Mouse (Mus musculus) small intestine, adult 2 months (tissue): ENCODE measurements at regions not wholly inside any gene's neighbourhood (a gene's known extent, or its start where the extent isn't known, plus 50 kb on each side); places are given as distances from the start of the nearest gene placed in this dataset.

Source experiments
- H3K27ac ChIP-seq: fragments of 200-500 bp; 2 replicates; pipeline ENCODE4 v1.5.1; 2012; ENCODE audit warnings: low read depth, low read length, control low read depth, inconsistent platforms; ENCODE audit not compliant: insufficient read depth
- H3K27me3 ChIP-seq: fragments of 200-500 bp; 2 replicates; pipeline ENCODE4 v1.6.1; 2012; ENCODE audit warnings: mild to moderate bottlenecking, moderate library complexity, low read length, inconsistent platforms; ENCODE audit not compliant: control insufficient read depth, insufficient read depth
- H3K36me3 ChIP-seq: fragments of 200-500 bp; 2 replicates; pipeline ENCODE4 v1.6.1; 2012; ENCODE audit warnings: mild to moderate bottlenecking, low read length, control low read depth, inconsistent platforms; ENCODE audit not compliant: control insufficient read depth, insufficient read depth
- H3K4me1 ChIP-seq: fragments of 200-500 bp; 2 replicates; pipeline ENCODE4 v1.6.1; 2012; ENCODE audit warnings: low read length, inconsistent platforms, mixed read lengths; ENCODE audit not compliant: control insufficient read depth, insufficient read depth, insufficient read length
- H3K4me3 ChIP-seq: fragments of 200-500 bp; 2 replicates; pipeline ENCODE4 v1.5.1; 2012; ENCODE audit warnings: low read depth, mild to moderate bottlenecking, control low read depth, inconsistent platforms, low read length, moderate library complexity
- CTCF ChIP-seq: fragments of 200-500 bp; IDR thresholded peaks from 2 replicates; pipeline ENCODE4 v1.5.1; 2012; ENCODE audit warnings: low read depth, mild to moderate bottlenecking, control low read depth, inconsistent platforms, low read length, moderate library complexity, mixed read lengths; ENCODE audit not compliant: insufficient replicate concordance, insufficient read length; ENCODE audit errors: extremely low read depth
- POLR2A ChIP-seq: fragments of 200-500 bp; IDR thresholded peaks from 2 replicates; pipeline ENCODE4 v1.6.1; 2012; ENCODE audit warnings: low read depth, mild to moderate bottlenecking, control low read depth, inconsistent platforms, low read length, moderate library complexity
- WGBS: fragments of 180-500 bp; shearing (Covaris S2); methylation state at CpG from one replicate; pipeline ENCODE4 v1.1.7; 2018; 5-methylcytosine and 5-hydroxymethylcytosine counted together

GRCm38 (mm10) chr7:136083571-136084342 lies 367.6 kb upstream of the Mki67 start:
- 42% methylated on average over 14 of the region's 14 CpGs for WGBS
- H3K27ac ChIP-seq = no peak overlapping the region
- H3K36me3 ChIP-seq = no peaks in the 10 kb centered on the region
- no peaks in the 10 kb centered on the region for H3K27me3 ChIP-seq
- no peak for TF ChIP-seq CTCF
- TF ChIP-seq POLR2A = no peak
- H3K4me3 ChIP-seq = no peak overlapping the region
- no peaks in the 10 kb centered on the region for H3K4me1 ChIP-seq

- no peaks in the 10 kb centered on the region for H3K4me1 ChIP-seq
- H3K27me3 ChIP-seq = no peaks in the 10 kb centered on the region
- WGBS = 80% methylated on average over 6 of the region's 6 CpGs
- H3K27ac ChIP-seq = no peak overlapping the region
- H3K4me3 ChIP-seq = no peak overlapping the region
- TF ChIP-seq CTCF = no peak
- TF ChIP-seq POLR2A = no peak
- H3K36me3 ChIP-seq = no peaks in the 10 kb centered on the region
Measured at GRCm38 (mm10) chr7:136088785-136089184, 372.6 kb upstream of the Mki67 start.

- Histone ChIP-seq H3K27ac (no peak overlapping the region), H3K36me3 (no peaks in the 10 kb centered on the region), H3K27me3 (no peaks in the 10 kb centered on the region), H3K4me1 (no peaks in the 10 kb centered on the region), H3K4me3 (no peak overlapping the region)
- WGBS = 70% methylated on average over 14 of the region's 14 CpGs
- no peak for TF ChIP-seq CTCF
- TF ChIP-seq POLR2A = no peak
Measured at GRCm38 (mm10) chr7:136094681-136095360, 378.7 kb upstream of the Mki67 start.

GRCm38 (mm10) chr7:136104021-136104420 lies 387.9 kb upstream of the Mki67 start:
- Histone ChIP-seq H3K4me3 (no peak overlapping the region), H3K27ac (no peak overlapping the region), H3K4me1 (no peaks in the 10 kb centered on the region), H3K27me3 (no peaks in the 10 kb centered on the region), H3K36me3 (no peaks in the 10 kb centered on the region)
- WGBS = 79% methylated on average over 4 of the region's 4 CpGs
- TF ChIP-seq CTCF (no peak), POLR2A (no peak)

- H3K27me3 ChIP-seq = no peaks in the 10 kb centered on the region
- H3K27ac ChIP-seq = no peak overlapping the region
- H3K36me3 ChIP-seq = no peaks in the 10 kb centered on the region
- no peaks in the 10 kb centered on the region for H3K4me1 ChIP-seq
- TF ChIP-seq CTCF (no peak), POLR2A (no peak)
- 64% methylated on average over 6 of the region's 6 CpGs for WGBS
- H3K4me3 ChIP-seq = no peak overlapping the region
Measured at GRCm38 (mm10) chr7:136112163-136112562, 396.0 kb upstream of the Mki67 start.

GRCm38 (mm10) chr7:136120930-136121329 lies 404.8 kb upstream of the Mki67 start:
- WGBS = 50% methylated on average over 7 of the region's 7 CpGs
- H3K36me3 ChIP-seq = no peaks in the 10 kb centered on the region
- no peaks in the 10 kb centered on the region for H3K4me1 ChIP-seq
- H3K27me3 ChIP-seq = no peaks in the 10 kb centered on the region
- H3K4me3 ChIP-seq = no peak overlapping the region
- no peak overlapping the region for H3K27ac ChIP-seq
- TF ChIP-seq POLR2A (no peak), CTCF (no peak)

GRCm38 (mm10) chr7:136121406-136121805 lies 405.2 kb upstream of the Mki67 start:
- H3K4me3 ChIP-seq = no peak overlapping the region
- no peak overlapping the region for H3K27ac ChIP-seq
- H3K4me1 ChIP-seq = no peaks in the 10 kb centered on the region
- H3K27me3 ChIP-seq = no peaks in the 10 kb centered on the region
- TF ChIP-seq POLR2A (no peak), CTCF (no peak)
- H3K36me3 ChIP-seq = no peaks in the 10 kb centered on the region
- WGBS = 78% methylated on average over 1 of the region's 1 CpGs
